Mouse (Mus musculus): Measurements from ENCODE around the gene Gm9044. TPM values are rescaled to one million over a fixed set of nuclear protein-coding genes. Genes with fewer than 3 reads are reported as not detected.
"Not testable (repeated sequence)": the region's sequence is repeated elsewhere in the genome, so short reads cannot be mapped to it uniquely, and the experiment has no call there.

Gene Gm9044
- total RNA-seq (2012; rRNA removed) (not detected in 2 replicates), polyA plus RNA-seq (2012; ENCODE audit: insufficient read depth in 1 of 2, insufficient read length in 2 of 2, low read depth in 1 of 2, low replicate concordance in 2 of 2, missing spikeins in 1 of 2) (not detected)

DNA sequence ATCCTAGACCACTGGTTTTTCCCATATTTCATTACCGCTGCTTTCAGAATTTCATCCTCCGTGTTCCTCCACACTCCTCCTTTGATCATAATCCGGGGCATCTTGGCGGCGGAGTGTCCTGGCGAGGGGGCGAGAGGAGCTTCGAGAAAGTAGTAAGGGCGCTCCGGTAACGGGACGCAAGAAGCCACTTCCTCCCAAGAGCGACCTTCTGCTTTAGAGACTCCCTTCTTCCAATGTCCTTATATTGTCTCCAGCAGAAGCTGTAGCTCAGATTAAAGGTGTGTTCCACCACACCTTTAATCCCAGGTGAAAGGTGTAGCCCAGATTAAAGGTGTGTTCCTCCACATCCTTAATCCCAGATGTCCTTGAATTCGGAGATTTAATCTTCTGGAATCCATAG lies at the start of gene Gm9044:
Gm9044 (minus strand) TSS at position 101 of the 400 bp plus-strand sequence.
- H3K36me3 ChIP-seq (ENCODE audit: control insufficient read depth in 1 of 2, insufficient read depth in 2 of 2, low read length in 2 of 2); DNase-seq (ENCODE audit: low read depth, low spot score); H3K9ac ChIP-seq (ENCODE audit: control insufficient read depth, low read depth, low read length, poor library complexity, severe bottlenecking); H3K4me3 ChIP-seq (ENCODE audit: control insufficient read depth in 1 of 2, insufficient read depth in 1 of 2, low read depth in 2 of 2, low read length in 2 of 2); H3K27ac ChIP-seq (ENCODE audit: control insufficient read depth, low read depth, low read length); H3K9me3 ChIP-seq (replicated peaks; ENCODE audit: insufficient read depth, low read length); H3K79me2 ChIP-seq (ENCODE audit: control insufficient read depth, insufficient read depth, low read length, poor library complexity); H3K4me1 ChIP-seq (ENCODE audit: control insufficient read depth in 1 of 2, insufficient read depth in 2 of 2, low read length in 2 of 2); H3K27me3 ChIP-seq (ENCODE audit: control insufficient read depth in 1 of 2, insufficient read depth in 2 of 2, low read length in 2 of 2): not testable (repeated sequence)

DNA sequence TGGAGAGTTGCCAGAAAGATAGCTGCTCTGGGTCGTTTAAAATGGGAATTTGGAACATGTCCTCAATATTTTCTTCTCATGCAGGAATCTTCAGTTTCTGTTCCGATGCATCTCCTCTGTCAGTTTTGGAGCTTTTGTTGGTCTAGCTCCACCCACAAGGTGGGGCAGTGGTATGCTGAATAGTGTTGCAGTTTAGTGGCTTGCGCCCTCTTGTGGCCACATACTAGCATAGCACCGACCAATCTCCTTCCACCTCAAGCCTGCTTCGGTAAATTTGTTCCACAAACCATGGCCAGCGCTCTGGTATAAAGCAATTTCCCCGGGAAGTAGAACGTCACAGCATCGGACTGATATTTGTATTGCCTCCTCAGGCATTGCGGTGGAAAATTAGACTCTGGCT lies 38.2 kb upstream of the Gm9044 start:
- Histone ChIP-seq H3K79me2 (ENCODE audit: control insufficient read depth, insufficient read depth, low read length, poor library complexity) (no peaks in the 10 kb centered on the region), H3K4me1 (ENCODE audit: control insufficient read depth in 1 of 2, insufficient read depth in 2 of 2, low read length in 2 of 2) (no peaks in the 10 kb centered on the region), H3K27me3 (ENCODE audit: control insufficient read depth in 1 of 2, insufficient read depth in 2 of 2, low read length in 2 of 2) (no peaks in the 10 kb centered on the region), H3K9me3 (replicated peaks; ENCODE audit: insufficient read depth, low read length) (no peaks in the 10 kb centered on the region), H3K36me3 (ENCODE audit: control insufficient read depth in 1 of 2, insufficient read depth in 2 of 2, low read length in 2 of 2) (no peaks in the 10 kb centered on the region), H3K4me3 (ENCODE audit: control insufficient read depth in 1 of 2, insufficient read depth in 1 of 2, low read depth in 2 of 2, low read length in 2 of 2) (no peak overlapping the region), H3K9ac (ENCODE audit: control insufficient read depth, low read depth, low read length, poor library complexity, severe bottlenecking) (no peak overlapping the region), H3K27ac (ENCODE audit: control insufficient read depth, low read depth, low read length) (no peak overlapping the region)
- TF ChIP-seq MXI1 (IDR thresholded peaks at IDR 0.05; ENCODE audit: low read depth, low read length): 0 out of 2 replicates have a peak, but pooled peaks have one; percentile 20
- 0 out of 2 replicates have a peak, but pooled peaks have one; percentile 20 for TF ChIP-seq MYC (IDR thresholded peaks at IDR 0.05; ENCODE audit: low read depth, low read length)
- peak; percentile 94 for TF ChIP-seq SMC3 (IDR thresholded peaks at IDR 0.05; ENCODE audit: low read depth, low read length)
- 0 out of 2 replicates have a peak, but pooled peaks have one; percentile 24 for TF ChIP-seq MAX (IDR thresholded peaks at IDR 0.05; ENCODE audit: low read length)
- peak; percentile 81 for TF ChIP-seq ZC3H11A (IDR thresholded peaks at IDR 0.05; ENCODE audit: low read depth, low read length)
- peak; percentile 32; the same call in 1 of the 2 replicates for TF ChIP-seq ZNF384 (IDR thresholded peaks at IDR 0.05; ENCODE audit: low read depth, low read length)
- TF ChIP-seq MEF2A (IDR thresholded peaks at IDR 0.05; ENCODE audit: extremely low read depth, insufficient replicate concordance, low read depth, low read length, poor library complexity, severe bottlenecking): no peak
- TF ChIP-seq NRF1 (IDR thresholded peaks at IDR 0.05; ENCODE audit: insufficient read depth, low read depth, low read length, poor library complexity, severe bottlenecking): no peak
- no peak for TF ChIP-seq MAZ (IDR thresholded peaks at IDR 0.05; ENCODE audit: low read depth, low read length)
- TF ChIP-seq GATA1 (IDR thresholded peaks at IDR 0.05; ENCODE audit: low read depth, low read length): no peak
- peak; percentile 68; the same call in 1 of the 2 replicates for TF ChIP-seq TBP (IDR thresholded peaks at IDR 0.05; ENCODE audit: low read depth, low read length)
- peak; percentile 49; the same call in 1 of the 2 replicates for TF ChIP-seq SIN3A (IDR thresholded peaks at IDR 0.05; ENCODE audit: low read length)
- TF ChIP-seq RAD21 (IDR thresholded peaks at IDR 0.05; ENCODE audit: low read depth, low read length): peak; percentile 89
- peak; percentile 23; the same call in 1 of the 2 replicates for TF ChIP-seq NELFE (IDR thresholded peaks at IDR 0.05; ENCODE audit: low read depth, low read length)
- 0 out of 2 replicates have a peak, but pooled peaks have one; percentile 23 for TF ChIP-seq BHLHE40 (IDR thresholded peaks at IDR 0.05; ENCODE audit: borderline replicate concordance, low read depth, low read length)
- TF ChIP-seq CHD1 (IDR thresholded peaks at IDR 0.05; ENCODE audit: low read depth, low read length): no peak
- TF ChIP-seq CTCF (IDR thresholded peaks at IDR 0.05 in 2 of 3, conservative IDR thresholded peaks at IDR 0.05 in 1 of 3; ENCODE audit: control insufficient read depth in 1 of 3, insufficient read depth in 1 of 3, low read depth in 2 of 3, low read length in 3 of 3, poor library complexity in 1 of 3, severe bottlenecking in 1 of 3): peak; percentile 85 to 95 (median 95)
- DNase-seq (ENCODE audit: low read depth, low spot score): peak; percentile 86
